Mouse (Mus musculus) cortical plate, adult 2 months (tissue): ENCODE data around the gene Cog4.

ENCODE experiments used
- CTCF ChIP-seq: fragments of 200-500 bp; IDR thresholded peaks from 2 replicates; pipeline ENCODE4 v1.5.1; 2011; ENCODE audit warnings: mild to moderate bottlenecking, control low read depth, low read length; ENCODE audit not compliant: insufficient read depth; ENCODE audit errors: extremely low read depth
- POLR2A ChIP-seq: fragments of 200-500 bp; IDR thresholded peaks from 2 replicates; pipeline ENCODE4 v1.6.1; 2011; ENCODE audit warnings: mild to moderate bottlenecking, low read length, control low read depth; ENCODE audit not compliant: insufficient read depth; ENCODE audit errors: extremely low read depth

GRCm38 (mm10) chr8:110886634-110887033, 40.2 kb downstream of the Cog4 start:
- TF ChIP-seq CTCF (no peak), POLR2A (no peak)
